Mouse (Mus musculus) adrenal gland, adult 2 months (tissue): Measurements from ENCODE around the gene Chac1. TPM values are rescaled to one million over a fixed set of nuclear protein-coding genes. Genes with fewer than 3 reads are reported as not detected.

Experiments used
- DNase-seq: peaks from one replicate; pipeline ENCODE4 v3.0.0; 2021
- long read RNA-seq: library from polyadenylated mRNA; stranded (forward); transcript quantifications from one replicate; pipeline ENCODE4 v2.0.0, GENCODE M21; 2021
- polyA plus RNA-seq: library from polyadenylated mRNA; depleted of rRNA; stranded (reverse); fragments of >200 nt; gene quantifications from 2 replicates; pipeline ENCODE4 v1.2.3, GENCODE M21; 2012; rRNA removed
- total RNA-seq, 2 experiments: library from RNA; stranded (reverse); gene quantifications; 2 replicates each; pipeline ENCODE4 v1.2.3; 2021

Gene Chac1
- 10 to 100 TPM in 1 of 2 experiments, 1 to 10 TPM in 1; 3.1 to 28.4 TPM for total RNA-seq
- polyA plus RNA-seq = 12.8 and 21.4 TPM in 2 replicates
- long read RNA-seq, partial matches to known transcripts = 0 of 3 reads
- long read RNA-seq, other reads (novel, unspliced or antisense) = 1 of 3 reads

DNA sequence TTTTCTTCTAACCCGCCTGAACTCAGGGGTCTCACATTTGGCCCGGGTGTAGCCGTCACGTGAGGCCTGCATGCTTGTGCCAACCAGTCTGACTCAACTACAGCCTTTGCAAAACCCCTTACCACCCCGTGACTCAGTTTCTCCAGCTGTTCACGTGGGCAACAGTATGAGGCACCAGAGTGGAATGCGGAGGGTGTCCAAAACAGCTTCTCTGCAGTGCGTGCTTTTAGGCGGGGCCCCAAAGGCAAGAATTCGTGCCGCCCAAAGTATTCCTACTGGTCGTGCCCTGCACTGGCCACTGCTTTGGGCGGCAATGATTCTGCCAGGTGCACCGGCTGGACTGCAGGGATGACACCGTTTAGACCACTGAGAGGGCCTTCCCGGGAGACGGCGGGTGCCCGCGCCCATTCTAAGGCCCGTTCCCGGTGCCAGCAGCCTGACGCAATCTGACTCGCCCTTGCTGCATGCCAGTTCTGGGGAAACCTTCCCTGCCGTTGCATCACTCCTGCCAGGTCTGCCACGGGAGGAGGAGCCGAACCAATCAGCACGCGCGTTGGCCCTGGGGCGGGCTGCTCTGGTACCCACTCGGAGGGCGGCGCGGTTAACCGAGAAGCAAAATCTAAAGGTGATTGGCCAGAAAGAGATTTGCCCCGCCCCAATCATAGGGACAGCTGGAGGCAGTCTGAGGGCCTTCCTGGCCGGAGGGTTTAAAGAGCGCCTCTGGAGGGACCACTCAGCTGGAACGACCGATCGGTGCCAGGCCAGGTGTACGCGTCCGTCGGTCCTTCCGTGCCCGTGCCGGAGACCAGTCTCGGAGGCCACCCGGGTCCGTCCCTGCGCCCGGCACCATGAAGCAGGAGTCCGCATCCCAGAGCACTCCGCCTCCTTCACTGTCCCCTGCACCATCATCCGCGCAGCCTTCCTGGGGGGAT is at the start of gene Chac1:
Chac1 (plus strand) TSS at position 675 of the 932 bp plus-strand sequence.
- DNase-seq = peak; percentile 98

- peak; percentile 64 for DNase-seq
These were observed 48.2 kb upstream of the Chac1 start for GRCm38 (mm10) chr2:119302876-119303275.

DNA sequence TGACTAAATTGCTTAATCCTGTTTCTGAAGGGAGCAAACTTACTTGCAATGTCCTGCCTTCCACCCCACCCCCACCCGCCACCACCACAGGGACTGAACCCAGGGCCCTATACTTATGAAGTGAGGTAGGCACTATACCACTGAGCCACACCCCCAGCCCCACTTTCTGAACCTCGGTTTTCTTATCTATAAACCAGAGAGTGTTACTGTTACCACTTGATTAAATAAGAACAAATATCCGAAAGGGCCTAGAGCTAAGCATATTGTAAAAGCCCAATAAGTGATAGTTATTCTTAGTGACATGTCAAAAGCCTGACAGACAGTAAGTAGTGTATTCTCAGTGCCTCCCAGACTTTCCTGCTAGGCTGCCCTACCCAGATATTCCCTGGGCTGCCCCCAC is 46.6 kb upstream of the Chac1 start:
- no peak for DNase-seq

GRCm38 (mm10) chr2:119304798-119305208 is 46.2 kb upstream of the Chac1 start:
- DNase-seq = peak; percentile 62

- DNase-seq = peak; percentile 70
These were observed 39.5 kb upstream of the Chac1 start for GRCm38 (mm10) chr2:119311544-119311943.

DNA sequence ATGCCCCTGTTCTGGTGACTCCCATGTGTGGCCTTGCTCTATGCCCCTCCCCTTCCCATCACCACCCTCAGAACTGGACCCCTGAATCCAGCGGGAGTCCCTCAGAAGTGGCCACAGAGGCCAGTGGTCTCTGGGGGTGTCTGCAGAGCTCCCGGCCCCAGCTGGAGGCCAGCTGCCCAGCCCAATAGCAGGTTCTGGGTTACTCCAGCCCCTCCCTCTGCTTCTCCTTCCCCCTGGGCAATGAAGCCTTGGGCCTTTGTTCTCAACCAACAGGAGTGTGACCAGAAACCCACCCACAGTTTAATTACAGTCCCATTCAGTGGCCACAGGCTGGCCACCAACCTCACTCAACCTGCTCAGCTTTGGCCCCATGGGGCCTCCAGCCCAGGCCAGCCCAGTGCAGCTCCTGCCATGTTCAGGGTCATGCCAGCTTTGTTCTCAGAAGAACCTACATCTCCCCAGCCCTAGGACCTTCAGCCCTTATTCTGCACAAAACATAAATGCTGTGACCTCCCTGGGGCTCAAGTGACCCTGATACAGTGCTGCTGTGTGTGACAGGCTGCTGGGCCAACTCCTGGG is 38.6 kb upstream of the Chac1 start:
- DNase-seq = no peak

- no peak for DNase-seq
These were observed 37.1 kb upstream of the Chac1 start for GRCm38 (mm10) chr2:119313780-119314479.

DNA sequence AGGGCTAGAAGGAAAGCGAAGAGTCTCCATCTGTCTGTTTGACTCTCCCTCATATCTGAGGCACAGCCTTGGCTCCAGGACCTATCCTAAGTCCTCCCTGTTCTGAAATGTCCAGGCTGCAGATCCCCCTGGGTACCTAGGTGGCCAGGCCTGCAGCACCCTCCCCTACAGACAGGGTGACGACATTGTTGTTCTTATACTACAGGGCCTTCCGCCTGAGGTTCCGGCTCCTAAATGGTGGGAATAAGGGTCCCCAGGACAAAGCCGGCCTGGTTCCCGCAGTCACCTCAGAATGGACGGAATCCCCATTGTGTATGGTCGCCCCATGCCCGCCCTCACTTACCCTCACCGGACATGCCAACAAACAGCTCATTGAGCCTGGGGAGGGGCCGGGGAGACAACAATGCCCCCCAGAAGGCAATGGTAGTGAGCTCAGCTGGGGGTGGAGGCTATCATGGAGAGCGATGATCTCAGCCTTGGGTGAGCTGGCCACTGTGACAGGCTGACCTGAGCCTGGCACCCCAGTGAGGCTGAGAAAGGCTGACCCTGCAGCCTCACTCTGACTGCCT is 36.2 kb upstream of the Chac1 start:
- no peak for DNase-seq

- DNase-seq = no peak
These were observed 32.9 kb upstream of the Chac1 start for GRCm38 (mm10) chr2:119318043-119318710.

DNA sequence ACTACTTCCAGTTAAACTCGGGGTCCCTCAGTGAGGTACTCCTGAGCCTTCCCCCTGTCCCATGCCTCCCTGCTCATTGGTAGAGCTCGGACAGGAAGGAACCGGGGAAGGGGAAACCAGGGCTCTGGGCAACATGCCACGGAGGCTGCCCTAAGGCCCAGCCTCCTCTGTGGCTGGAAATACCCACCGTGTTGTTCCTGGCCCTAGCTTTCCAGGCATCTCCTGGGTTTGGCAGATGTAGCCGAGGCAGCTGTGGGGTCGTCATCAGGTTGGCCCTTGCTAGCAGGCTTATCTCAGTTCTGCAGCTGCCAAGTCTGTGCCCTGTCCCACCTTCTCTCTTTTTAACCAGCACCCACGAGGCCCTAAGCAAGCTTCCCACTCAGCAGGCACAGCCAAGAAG is 30.5 kb upstream of the Chac1 start:
- no peak for DNase-seq

GRCm38 (mm10) chr2:119321771-119322586 is 29.1 kb upstream of the Chac1 start:
- no peak for DNase-seq

GRCm38 (mm10) chr2:119322587-119323300 is 28.3 kb upstream of the Chac1 start:
- peak; percentile 49 for DNase-seq

- DNase-seq = no peak
These were observed 27.0 kb upstream of the Chac1 start for GRCm38 (mm10) chr2:119323866-119324575.

DNA sequence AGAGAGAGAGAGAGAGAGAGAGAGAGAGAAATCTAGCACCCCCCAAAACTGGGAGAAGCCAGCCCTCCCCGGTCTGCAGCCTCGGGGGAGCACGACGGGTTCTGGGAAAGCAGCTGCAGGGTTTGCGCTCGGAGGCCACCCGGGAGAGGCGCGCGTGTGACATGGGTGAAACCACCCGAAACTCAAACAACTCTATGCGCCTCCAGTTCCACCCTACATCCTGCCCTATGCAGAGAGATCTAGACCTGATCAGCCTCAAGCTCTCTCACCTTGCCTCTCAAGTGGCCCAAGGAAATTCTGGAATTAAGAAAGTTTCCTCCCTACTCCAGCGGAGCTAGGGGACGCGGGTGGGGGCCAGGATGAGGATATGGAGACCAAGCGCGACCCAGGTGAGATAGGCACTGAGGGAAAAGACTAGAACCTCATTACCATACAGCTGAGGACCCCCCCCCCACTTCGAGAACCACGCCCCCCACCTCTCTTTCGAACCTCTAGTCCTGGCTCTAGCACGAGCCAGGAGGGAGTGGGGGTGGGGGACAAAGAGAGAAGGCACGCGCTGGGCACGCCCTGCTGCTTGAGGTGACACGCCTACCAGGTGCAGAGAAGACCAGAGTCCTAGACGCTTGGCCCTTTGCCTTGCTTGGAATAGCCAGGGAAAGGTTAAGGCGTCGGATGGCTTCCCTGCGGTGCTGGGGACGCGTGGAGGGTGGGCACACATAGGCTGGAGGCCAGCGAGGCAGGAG is 26.3 kb upstream of the Chac1 start:
- DNase-seq = no peak

GRCm38 (mm10) chr2:119325568-119326143 is 25.4 kb upstream of the Chac1 start, which contains the start of gene Dll4:
Gene Dll4 (plus strand): TSS chr2:119325784.
- DNase-seq = peak; percentile 79

- peak; percentile 56 for DNase-seq
These were observed 24.6 kb upstream of the Chac1 start for GRCm38 (mm10) chr2:119326161-119327101.

- peak; percentile 74 for DNase-seq
These were observed 23.9 kb upstream of the Chac1 start for GRCm38 (mm10) chr2:119327102-119327480.
